Mouse (Mus musculus): ENCODE data around the gene Stxbp2.

GRCm38 (mm10) chr8:3588258-3588633 lies 42.5 kb upstream of the Stxbp2 start:
- TF ChIP-seq CTCF (IDR thresholded peaks at IDR 0.05; ENCODE audit: low read depth) = no peak
- TF ChIP-seq EP300 (IDR thresholded peaks at IDR 0.05; ENCODE audit: low read depth) = no peak

All from liver, embryonic 14.5 days (tissue).